Mouse (Mus musculus): ENCODE measurements around the gene Banf2.

The Banf2 gene

GRCm38 (mm10) chr2:144025361-144025760 is 7.5 kb upstream of the Banf2 start:
- DNase-seq (ENCODE audit: low read depth, low spot score), result no peak

- DNase-seq (ENCODE audit: low read depth, low spot score), result no peak
Observed at GRCm38 (mm10) chr2:144026456-144026855, 6.4 kb upstream of the Banf2 start.

- no peak for DNase-seq (ENCODE audit: low read depth, low spot score)
Observed at GRCm38 (mm10) chr2:144030791-144031190, 2.1 kb upstream of the Banf2 start.

- no peak for DNase-seq (ENCODE audit: low read depth, low spot score)
Observed at GRCm38 (mm10) chr2:144044726-144045125, 11.9 kb downstream of the Banf2 start.

GRCm38 (mm10) chr2:144045756-144046560 is 13.1 kb downstream of the Banf2 start:
- no peak for DNase-seq (ENCODE audit: low read depth, low spot score)

- no peak for DNase-seq (ENCODE audit: low read depth, low spot score)
Observed at GRCm38 (mm10) chr2:144046916-144047315, 14.1 kb downstream of the Banf2 start.

GRCm38 (mm10) chr2:144050146-144050680 is 17.4 kb downstream of the Banf2 start:
- no peak for DNase-seq (ENCODE audit: low read depth, low spot score)

- DNase-seq (ENCODE audit: low read depth, low spot score), result no peak
Observed at GRCm38 (mm10) chr2:144050861-144051260, 18.0 kb downstream of the Banf2 start.

- no peak for DNase-seq (ENCODE audit: low read depth, low spot score)
Observed at GRCm38 (mm10) chr2:144052410-144053065, 19.7 kb downstream of the Banf2 start.

GRCm38 (mm10) chr2:144057735-144058134 is 24.9 kb downstream of the Banf2 start:
- no peak for DNase-seq (ENCODE audit: low read depth, low spot score)

GRCm38 (mm10) chr2:144061701-144062100 is 28.8 kb downstream of the Banf2 start:
- no peak for DNase-seq (ENCODE audit: low read depth, low spot score)

GRCm38 (mm10) chr2:144065499-144065898 is 32.6 kb downstream of the Banf2 start:
- no peak for DNase-seq (ENCODE audit: low read depth, low spot score)

GRCm38 (mm10) chr2:144069663-144070062 is 36.8 kb downstream of the Banf2 start:
- DNase-seq (ENCODE audit: low read depth, low spot score), result no peak

GRCm38 (mm10) chr2:144070479-144070878 is 37.6 kb downstream of the Banf2 start:
- no peak for DNase-seq (ENCODE audit: low read depth, low spot score)

- no peak for DNase-seq (ENCODE audit: low read depth, low spot score)
Observed at GRCm38 (mm10) chr2:144072642-144073041, 39.8 kb downstream of the Banf2 start.

GRCm38 (mm10) chr2:144074059-144074458 is 41.2 kb downstream of the Banf2 start:
- DNase-seq (ENCODE audit: low read depth, low spot score), result no peak

GRCm38 (mm10) chr2:144076625-144077024 is 43.8 kb downstream of the Banf2 start:
- no peak for DNase-seq (ENCODE audit: low read depth, low spot score)

GRCm38 (mm10) chr2:144078897-144079296 is 46.0 kb downstream of the Banf2 start:
- no peak for DNase-seq (ENCODE audit: low read depth, low spot score)

GRCm38 (mm10) chr2:144086183-144086847 is 53.5 kb downstream of the Banf2 start:
- no peak for DNase-seq (ENCODE audit: low read depth, low spot score)

- DNase-seq (ENCODE audit: low read depth, low spot score), result no peak
Observed at GRCm38 (mm10) chr2:144087899-144088584, 55.2 kb downstream of the Banf2 start.

- DNase-seq (ENCODE audit: low read depth, low spot score), result no peak
Observed at GRCm38 (mm10) chr2:144092767-144093166, 59.9 kb downstream of the Banf2 start.

- no peak for DNase-seq (ENCODE audit: low read depth, low spot score)
Observed at GRCm38 (mm10) chr2:144094721-144095120, 61.9 kb downstream of the Banf2 start.

Measured in embryo, embryonic 11.5 days (tissue).